Mouse (Mus musculus): Measurements from ENCODE around the gene Pdgfb.

Gene Pdgfb

GRCm38 (mm10) chr15:80034913-80035312 is 20.1 kb upstream of the Pdgfb start:
- no peak for DNase-seq (ENCODE audit: low spot score in 2 of 2)

- DNase-seq (ENCODE audit: low spot score in 2 of 2): no peak
Measured at GRCm38 (mm10) chr15:80034366-80034765, 19.6 kb upstream of the Pdgfb start.

- no peak for DNase-seq (ENCODE audit: low spot score in 2 of 2)
Measured at GRCm38 (mm10) chr15:80031133-80031532, 16.4 kb upstream of the Pdgfb start.

GRCm38 (mm10) chr15:80030399-80030798 is 15.6 kb upstream of the Pdgfb start:
- no peak for DNase-seq (ENCODE audit: low spot score in 2 of 2)

GRCm38 (mm10) chr15:80028862-80029261 is 14.1 kb upstream of the Pdgfb start:
- DNase-seq (ENCODE audit: low spot score in 2 of 2): no peak

- no peak for DNase-seq (ENCODE audit: low spot score in 2 of 2)
Measured at GRCm38 (mm10) chr15:80026689-80027353, 12.0 kb upstream of the Pdgfb start.

GRCm38 (mm10) chr15:80026061-80026460 is 11.3 kb upstream of the Pdgfb start:
- DNase-seq (ENCODE audit: low spot score in 2 of 2): no peak

GRCm38 (mm10) chr15:80025615-80026014 is 10.8 kb upstream of the Pdgfb start:
- no peak for DNase-seq (ENCODE audit: low spot score in 2 of 2)

- DNase-seq (ENCODE audit: low spot score in 2 of 2): no peak
Measured at GRCm38 (mm10) chr15:80024331-80025313, 9.8 kb upstream of the Pdgfb start.

GRCm38 (mm10) chr15:80020516-80020915 is 5.7 kb upstream of the Pdgfb start:
- DNase-seq (ENCODE audit: low spot score in 2 of 2): no peak

- DNase-seq (ENCODE audit: low spot score in 2 of 2): no peak
Measured at GRCm38 (mm10) chr15:80019625-80020024, 4.8 kb upstream of the Pdgfb start.

GRCm38 (mm10) chr15:80019220-80019619 is 4.4 kb upstream of the Pdgfb start:
- no peak for DNase-seq (ENCODE audit: low spot score in 2 of 2)

GRCm38 (mm10) chr15:80016563-80017301 is 2.0 kb upstream of the Pdgfb start:
- no peak for DNase-seq (ENCODE audit: low spot score in 2 of 2)

GRCm38 (mm10) chr15:80015211-80015952 is 605 bp upstream of the Pdgfb start:
- DNase-seq (ENCODE audit: low spot score in 2 of 2): no peak

GRCm38 (mm10) chr15:80014031-80014320 is 801 bp downstream of the Pdgfb start:
- DNase-seq (ENCODE audit: low spot score in 2 of 2): no peak

- no peak for DNase-seq (ENCODE audit: low spot score in 2 of 2)
Measured at GRCm38 (mm10) chr15:80013256-80014030, 1.3 kb downstream of the Pdgfb start.

GRCm38 (mm10) chr15:80012527-80013201 is 2.1 kb downstream of the Pdgfb start:
- DNase-seq (ENCODE audit: low spot score in 2 of 2): peak; percentile 45 to 71

- no peak for DNase-seq (ENCODE audit: low spot score in 2 of 2)
Measured at GRCm38 (mm10) chr15:80011778-80012526, 2.8 kb downstream of the Pdgfb start.

GRCm38 (mm10) chr15:80011194-80011593 is 3.6 kb downstream of the Pdgfb start:
- no peak for DNase-seq (ENCODE audit: low spot score in 2 of 2)

GRCm38 (mm10) chr15:80010182-80010558 is 4.6 kb downstream of the Pdgfb start:
- no peak for DNase-seq (ENCODE audit: low spot score in 2 of 2)

All from urinary bladder, postnatal 4 days (tissue).